Mouse (Mus musculus) bone marrow macrophage, adult 2 months (primary cell): ENCODE measurements around the gene Usf2.

ENCODE experiments used
- CTCF ChIP-seq: IDR thresholded peaks from 2 replicates; pipeline ENCODE4 v1.5.1; 2012; ENCODE audit warnings: low read depth, mild to moderate bottlenecking, low read length, moderate library complexity
- POLR2A ChIP-seq: IDR thresholded peaks from 2 replicates; pipeline ENCODE4 v1.6.1; 2012; ENCODE audit warnings: mild to moderate bottlenecking, low read depth, low read length, borderline replicate concordance

DNA sequence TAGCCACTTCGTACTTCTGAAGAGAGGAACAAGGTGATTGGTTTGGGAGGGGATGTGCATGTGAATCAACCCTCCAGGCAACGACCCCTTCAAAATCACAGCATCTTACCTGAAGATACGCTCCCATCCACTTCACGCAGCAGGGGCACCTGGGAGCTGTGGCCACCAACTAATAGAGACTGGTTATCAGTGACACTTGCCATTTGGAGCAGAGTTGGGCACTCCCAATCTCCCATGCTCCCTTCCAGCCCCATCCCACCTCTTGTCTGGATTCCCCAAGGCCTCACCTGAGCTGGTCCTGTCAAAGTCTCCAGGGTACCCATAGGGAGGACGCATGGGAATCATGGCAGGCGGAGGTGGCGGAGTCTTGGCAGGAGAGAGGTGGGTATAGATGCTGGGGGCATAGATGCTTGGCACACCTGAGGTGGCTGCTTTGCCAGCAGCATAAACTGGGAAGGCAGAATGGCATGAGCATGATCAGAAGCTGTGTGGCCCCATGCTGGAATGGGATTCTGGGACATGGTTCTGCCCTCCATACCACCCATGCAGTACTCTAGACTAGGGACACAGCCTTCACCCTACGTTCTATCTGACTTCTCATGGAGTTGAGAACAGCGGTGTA lies 2.4 kb upstream of the Usf2 start:
- no peak for TF ChIP-seq CTCF
- no peak for TF ChIP-seq POLR2A
